Mouse (Mus musculus): ENCODE measurements around the gene Apol7b.
"Not testable (repeated sequence)": the region's sequence is repeated elsewhere in the genome, so short reads cannot be mapped to it uniquely, and the experiment has no call there.

DNA sequence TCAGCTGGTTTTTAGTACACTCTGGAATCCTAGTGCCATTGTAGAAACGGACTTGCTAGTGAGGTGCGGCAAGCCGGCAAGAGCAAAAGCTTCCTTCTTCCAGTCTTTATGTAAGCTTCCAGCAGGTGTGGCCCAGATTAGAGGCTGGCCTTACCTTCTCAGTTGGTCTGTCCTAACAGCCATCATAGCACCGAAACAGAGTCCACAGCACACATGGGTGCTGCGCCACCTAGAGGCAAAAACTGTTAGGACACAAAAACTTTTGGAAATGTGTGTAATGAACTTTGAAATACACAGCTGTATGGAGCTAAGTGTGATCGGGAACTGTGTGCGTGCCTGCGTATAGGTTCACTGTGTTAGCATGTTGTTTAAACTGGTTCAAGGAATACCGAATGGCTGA lies 48.3 kb downstream of the Apol7b start, which contains the start of gene Apol7a:
- not testable (repeated sequence) for TF ChIP-seq MAFK (IDR thresholded peaks at IDR 0.05; ENCODE audit: borderline replicate concordance, low read depth, low read length); GATA1 (IDR thresholded peaks at IDR 0.05; ENCODE audit: low read depth, low read length); POLR2AphosphoS2 (IDR thresholded peaks at IDR 0.05; ENCODE audit: low read length)
- TF ChIP-seq CTCF (IDR thresholded peaks at IDR 0.05 in 2 of 3, conservative IDR thresholded peaks at IDR 0.05 in 1 of 3; ENCODE audit: control insufficient read depth in 1 of 3, insufficient read depth in 1 of 3, low read depth in 2 of 3, low read length in 3 of 3, poor library complexity in 1 of 3, severe bottlenecking in 1 of 3) = peak; percentile 38 to 57 (median 44); a peak in 5 of 6 replicates
- TF ChIP-seq RAD21 (IDR thresholded peaks at IDR 0.05; ENCODE audit: low read depth, low read length) = peak; percentile 7

All from MEL (cell line).